Mouse (Mus musculus) gastrocnemius, postnatal 14 days (tissue): ENCODE measurements around the gene Wars. TPM values are rescaled to one million over a fixed set of nuclear protein-coding genes. Genes with fewer than 3 reads are reported as not detected.

Experiments used
- microRNA-seq, 2 experiments: library from miRNA; unstranded; fragments of <30 nt; microRNA quantifications; one replicate each; pipeline ENCODE4 v1.2.0; 2021
- total RNA-seq, 2 experiments: library from RNA; stranded (reverse); gene quantifications; 2 replicates each; pipeline ENCODE4 v1.2.3; 2021

Wars gene
- total RNA-seq, 2 experiments from 2014 or later, result 22.5 to 25.9 TPM

Small RNAs within 50 kb of the gene (microRNA-seq; reads per million reads assigned to microRNA genes)
- gene Mir345, result 35.1 to 48.1 reads per million in 2 experiments

Other genes with a start within 250 kb of the Wars start
- gene Degs2, start 191.9 kb downstream of the Wars start, total RNA-seq, result under 1 TPM in 1 of 2 experiments, not detected in 1; 0.51 TPM
- 10 to 100 TPM; 24.2 to 24.8 TPM for gene Yy1, start 101.2 kb downstream of the Wars start, total RNA-seq
- 1 to 10 TPM; 4.5 to 5.3 TPM for gene Slc25a29, start 58.3 kb downstream of the Wars start, total RNA-seq
- gene Slc25a47, start 58.1 kb downstream of the Wars start, total RNA-seq, result 1 to 10 TPM; 4.5 to 6.0 TPM
- 1 to 10 TPM; 3.5 to 3.6 TPM for gene Wdr25, start 543 bp downstream of the Wars start, total RNA-seq
- gene Begain, start 174.0 kb upstream of the Wars start, total RNA-seq, result 1 to 10 TPM; 1.0 to 1.3 TPM